Mouse (Mus musculus) erythroblast, embryonic 14.5 days (primary cell): ENCODE measurements around the gene Slc10a7. TPM values are rescaled to one million over a fixed set of nuclear protein-coding genes. Genes with fewer than 3 reads are reported as not detected.

ENCODE experiments used
- H3K27me3 ChIP-seq: 2 replicates; pipeline ENCODE4 v1.6.1; 2012; ENCODE audit warnings: inconsistent platforms; ENCODE audit not compliant: control insufficient read depth
- H3K36me3 ChIP-seq: 2 replicates; pipeline ENCODE4 v1.6.1; 2012; ENCODE audit warnings: mild to moderate bottlenecking, inconsistent platforms; ENCODE audit not compliant: control insufficient read depth
- H3K4me1 ChIP-seq: 2 replicates; pipeline ENCODE4 v1.6.1; 2012; ENCODE audit warnings: inconsistent platforms; ENCODE audit not compliant: control insufficient read depth
- H3K4me3 ChIP-seq: replicated peaks from 2 replicates; pipeline ENCODE3; 2012; ENCODE audit warnings: moderate library complexity, mild to moderate bottlenecking, inconsistent platforms
- H3K9me3 ChIP-seq: 2 replicates; pipeline ENCODE4 v1.6.1; 2012; ENCODE audit warnings: low read length, inconsistent platforms, mixed read lengths; ENCODE audit not compliant: control insufficient read depth
- GATA1 ChIP-seq: IDR thresholded peaks from 2 replicates; pipeline ENCODE4 v1.6.1; 2012; ENCODE audit warnings: low read length, inconsistent platforms, mixed read lengths
- TAL1 ChIP-seq: IDR thresholded peaks from 3 replicates; pipeline ENCODE4 v1.6.1; 2012; ENCODE audit warnings: low read length, inconsistent platforms, mixed read lengths
- polyA plus RNA-seq: library from polyadenylated mRNA; stranded (reverse); fragments of >175 nt; gene quantifications from 2 replicates; pipeline ENCODE4 v1.2.3, GENCODE M21; 2012

The Slc10a7 gene
- polyA plus RNA-seq, 1 experiment: 0.32 TPM

GRCm38 (mm10) chr8:78648918-78649317 is 139.8 kb downstream of the Slc10a7 start:
- no peaks in the 10 kb centered on the region for H3K4me1 ChIP-seq
- H3K36me3 ChIP-seq: no peaks in the 10 kb centered on the region; the same call in 1 of the 2 replicates
- H3K4me3 ChIP-seq: no peak overlapping the region
- no peak for TF ChIP-seq GATA1
- TF ChIP-seq TAL1: no peak
- peaks cover 7% of the 10 kb centered on the region for H3K9me3 ChIP-seq
- H3K27me3 ChIP-seq: no peaks in the 10 kb centered on the region

- TF ChIP-seq GATA1: no peak
- TF ChIP-seq TAL1: no peak
- Histone ChIP-seq H3K4me1 (no peaks in the 10 kb centered on the region), H3K27me3 (no peaks in the 10 kb centered on the region), H3K4me3 (no peak overlapping the region), H3K9me3 (no peaks in the 10 kb centered on the region), H3K36me3 (no peaks in the 10 kb centered on the region)
Observed at GRCm38 (mm10) chr8:78651670-78652069, 142.5 kb downstream of the Slc10a7 start.

GRCm38 (mm10) chr8:78655351-78656045 is 146.4 kb downstream of the Slc10a7 start:
- no peak overlapping the region for H3K4me3 ChIP-seq
- H3K4me1 ChIP-seq: no peaks in the 10 kb centered on the region
- no peaks in the 10 kb centered on the region for H3K27me3 ChIP-seq
- no peaks in the 10 kb centered on the region for H3K36me3 ChIP-seq
- TF ChIP-seq GATA1 (no peak), TAL1 (no peak)
- no peaks in the 10 kb centered on the region for H3K9me3 ChIP-seq

- Histone ChIP-seq H3K36me3 (no peaks in the 10 kb centered on the region), H3K9me3 (no peaks in the 10 kb centered on the region), H3K4me1 (no peaks in the 10 kb centered on the region), H3K27me3 (no peaks in the 10 kb centered on the region), H3K4me3 (no peak overlapping the region)
- TF ChIP-seq TAL1 (no peak), GATA1 (no peak)
Observed at GRCm38 (mm10) chr8:78656700-78657370, 147.7 kb downstream of the Slc10a7 start.

- no peaks in the 10 kb centered on the region for H3K4me1 ChIP-seq
- H3K4me3 ChIP-seq: no peak overlapping the region
- H3K27me3 ChIP-seq: no peaks in the 10 kb centered on the region
- H3K36me3 ChIP-seq: no peaks in the 10 kb centered on the region
- TF ChIP-seq TAL1: no peak
- no peak for TF ChIP-seq GATA1
- H3K9me3 ChIP-seq: no peaks in the 10 kb centered on the region
Observed at GRCm38 (mm10) chr8:78658172-78658571, 149.0 kb downstream of the Slc10a7 start.

- Histone ChIP-seq H3K36me3 (peaks cover 1% of the 10 kb centered on the region; the same call in 1 of the 2 replicates), H3K9me3 (no peaks in the 10 kb centered on the region), H3K4me1 (no peaks in the 10 kb centered on the region), H3K27me3 (no peaks in the 10 kb centered on the region), H3K4me3 (no peak overlapping the region)
- no peak for TF ChIP-seq TAL1
- TF ChIP-seq GATA1: no peak
Observed at GRCm38 (mm10) chr8:78659617-78660187, 150.6 kb downstream of the Slc10a7 start.

GRCm38 (mm10) chr8:78664306-78664940 is 155.3 kb downstream of the Slc10a7 start:
- no peaks in the 10 kb centered on the region for H3K4me1 ChIP-seq
- H3K27me3 ChIP-seq: no peaks in the 10 kb centered on the region
- no peaks in the 10 kb centered on the region for H3K9me3 ChIP-seq
- H3K36me3 ChIP-seq: peaks cover 11% of the 10 kb centered on the region
- no peak for TF ChIP-seq TAL1
- no peak for TF ChIP-seq GATA1
- H3K4me3 ChIP-seq: no peak overlapping the region

- H3K9me3 ChIP-seq: peaks cover 2% of the 10 kb centered on the region; the same call in 1 of the 2 replicates
- H3K27me3 ChIP-seq: no peaks in the 10 kb centered on the region
- peaks cover 11% of the 10 kb centered on the region for H3K36me3 ChIP-seq
- no peak overlapping the region for H3K4me3 ChIP-seq
- H3K4me1 ChIP-seq: no peaks in the 10 kb centered on the region
- no peak for TF ChIP-seq GATA1
- TF ChIP-seq TAL1: no peak
Observed at GRCm38 (mm10) chr8:78667399-78667798, 158.3 kb downstream of the Slc10a7 start.

- Histone ChIP-seq H3K36me3 (peaks cover 11% of the 10 kb centered on the region), H3K4me3 (no peak overlapping the region), H3K9me3 (peaks cover 2% of the 10 kb centered on the region; the same call in 1 of the 2 replicates), H3K27me3 (no peaks in the 10 kb centered on the region), H3K4me1 (no peaks in the 10 kb centered on the region)
- TF ChIP-seq GATA1 (no peak), TAL1 (no peak)
Observed at GRCm38 (mm10) chr8:78668206-78668605, 159.1 kb downstream of the Slc10a7 start.
